Mouse (Mus musculus) heart, postnatal 0 days (tissue): ENCODE measurements around the gene Npas3. TPM values are rescaled to one million over a fixed set of nuclear protein-coding genes. Genes with fewer than 3 reads are reported as not detected.

Source experiments
- ATAC-seq: fragments of 200-750 bp; cut with Nextera tagmentation; 2 replicates; pipeline ENCODE4 v1.8.0; 2017; ENCODE audit warnings: low read depth, moderate number of reproducible peaks, moderate library complexity; ENCODE audit not compliant: insufficient read depth
- DNase-seq: peaks from one replicate; pipeline ENCODE4 v3.0.0-alpha.2; 2016; ENCODE audit warnings: low spot score
- H3K27ac ChIP-seq: fragments of 300-500 bp; sonication (generic); 2 replicates; pipeline ENCODE4 v1.5.1; 2014; ENCODE audit warnings: low read depth, mild to moderate bottlenecking
- H3K27me3 ChIP-seq: fragments of 300-500 bp; sonication (generic); 2 replicates; pipeline ENCODE4 v1.6.1; 2014; ENCODE audit warnings: low read length, mixed read lengths; ENCODE audit not compliant: control insufficient read depth, insufficient read depth
- H3K36me3 ChIP-seq: fragments of 300-500 bp; sonication (generic); replicated peaks from 2 replicates; pipeline ENCODE4 v1.6.1; 2014; ENCODE audit warnings: low read length, mixed read lengths; ENCODE audit not compliant: control insufficient read depth, insufficient read depth
- H3K4me1 ChIP-seq: fragments of 300-500 bp; sonication (generic); 2 replicates; pipeline ENCODE4 v1.6.1; 2014; ENCODE audit warnings: antibody characterized with exemption; ENCODE audit not compliant: control insufficient read depth, insufficient read depth
- H3K4me2 ChIP-seq: fragments of 300-500 bp; sonication (generic); 2 replicates; pipeline ENCODE4 v1.6.1; 2014; ENCODE audit warnings: low read depth, mild to moderate bottlenecking, low read length, moderate library complexity
- H3K4me3 ChIP-seq: fragments of 300-500 bp; sonication (generic); 2 replicates; pipeline ENCODE4 v1.5.1; 2014; ENCODE audit warnings: low read depth, low read length
- H3K9ac ChIP-seq: fragments of 300-500 bp; sonication (generic); replicated peaks from 2 replicates; pipeline ENCODE4 v1.6.1; 2014; ENCODE audit warnings: low read depth, low read length, mixed read lengths
- H3K9me3 ChIP-seq: fragments of 300-500 bp; sonication (generic); replicated peaks from 2 replicates; pipeline ENCODE4 v1.6.1; 2016; ENCODE audit warnings: low read length; ENCODE audit not compliant: control insufficient read depth
- CTCF ChIP-seq: IDR thresholded peaks from 2 replicates; pipeline ENCODE4 v1.5.1; 2016; ENCODE audit warnings: antibody characterized with exemption, control low read depth, low read depth
- EP300 ChIP-seq: IDR thresholded peaks from 2 replicates; pipeline ENCODE4 v1.6.1; 2016; ENCODE audit warnings: antibody characterized with exemption, low read depth
- WGBS: fragments of 180-500 bp; shearing (Covaris S2); extraction: QIAGEN DNeasy Blood & Tissue Kit; methylation state at CpG from one replicate; pipeline ENCODE4 v1.1.7; 2014; 5-methylcytosine and 5-hydroxymethylcytosine counted together
- polyA plus RNA-seq: library from polyadenylated mRNA; unstranded; fragments of >200 nt; fragmentation: Nextera tagmentation; extraction: Ambion mirVana; gene quantifications from 2 replicates; pipeline ENCODE4 v1.2.1, GENCODE M21; 2015
- total RNA-seq: library from RNA; depleted of rRNA; stranded (reverse); fragments of >200 nt; gene quantifications from 2 replicates; pipeline ENCODE4 v1.2.3, GENCODE M21; 2014; ENCODE audit warnings: low replicate concordance

The Npas3 gene
- total and polyA plus RNA-seq, 2 experiments from 2014 or later, result 0.50 to 0.61 TPM

- Histone ChIP-seq H3K4me1 (no peaks in the 10 kb centered on the region), H3K4me3 (no peak overlapping the region), H3K9me3 (no peaks in the 10 kb centered on the region), H3K27ac (no peak overlapping the region), H3K27me3 (no peaks in the 10 kb centered on the region), H3K9ac (no peak overlapping the region), H3K36me3 (no peaks in the 10 kb centered on the region), H3K4me2 (no peak overlapping the region)
- ATAC-seq, result no peak
- WGBS, result 85% methylated on average over 2 of the region's 2 CpGs
- no peak for TF ChIP-seq EP300
- TF ChIP-seq CTCF, result no peak
- no peak for DNase-seq
Observed at GRCm38 (mm10) chr12:53410647-53411046, 162.2 kb downstream of the Npas3 start.

- no peaks in the 10 kb centered on the region for H3K27me3 ChIP-seq
- TF ChIP-seq EP300, result no peak
- no peak for TF ChIP-seq CTCF
- no peaks in the 10 kb centered on the region for H3K4me1 ChIP-seq
- no peaks in the 10 kb centered on the region for H3K9me3 ChIP-seq
- H3K4me2 ChIP-seq, result no peak overlapping the region
- no peak overlapping the region for H3K27ac ChIP-seq
- no peak overlapping the region for H3K4me3 ChIP-seq
- H3K36me3 ChIP-seq, result no peaks in the 10 kb centered on the region
- 51% methylated on average over 4 of the region's 4 CpGs for WGBS
- DNase-seq (no peak), ATAC-seq (no peak)
- no peak overlapping the region for H3K9ac ChIP-seq
Observed at GRCm38 (mm10) chr12:53416096-53416495, 167.6 kb downstream of the Npas3 start.

GRCm38 (mm10) chr12:53421701-53422100 is 173.2 kb downstream of the Npas3 start:
- Histone ChIP-seq H3K36me3 (no peaks in the 10 kb centered on the region), H3K9ac (no peak overlapping the region), H3K4me3 (no peak overlapping the region), H3K4me1 (no peaks in the 10 kb centered on the region), H3K27ac (no peak overlapping the region), H3K27me3 (no peaks in the 10 kb centered on the region), H3K4me2 (no peak overlapping the region), H3K9me3 (no peaks in the 10 kb centered on the region)
- TF ChIP-seq CTCF, result no peak
- no peak for TF ChIP-seq EP300
- 37% methylated on average over 4 of the region's 4 CpGs for WGBS
- peak; percentile 16 for DNase-seq
- no peak for ATAC-seq

GRCm38 (mm10) chr12:53423631-53424030 is 175.2 kb downstream of the Npas3 start:
- 49% methylated on average over 2 of the region's 2 CpGs for WGBS
- Histone ChIP-seq H3K4me1 (no peaks in the 10 kb centered on the region), H3K9me3 (no peaks in the 10 kb centered on the region), H3K36me3 (no peaks in the 10 kb centered on the region), H3K4me2 (no peak overlapping the region), H3K4me3 (no peak overlapping the region), H3K27ac (no peak overlapping the region), H3K27me3 (no peaks in the 10 kb centered on the region), H3K9ac (no peak overlapping the region)
- ATAC-seq (no peak), DNase-seq (no peak)
- no peak for TF ChIP-seq EP300
- no peak for TF ChIP-seq CTCF

DNA sequence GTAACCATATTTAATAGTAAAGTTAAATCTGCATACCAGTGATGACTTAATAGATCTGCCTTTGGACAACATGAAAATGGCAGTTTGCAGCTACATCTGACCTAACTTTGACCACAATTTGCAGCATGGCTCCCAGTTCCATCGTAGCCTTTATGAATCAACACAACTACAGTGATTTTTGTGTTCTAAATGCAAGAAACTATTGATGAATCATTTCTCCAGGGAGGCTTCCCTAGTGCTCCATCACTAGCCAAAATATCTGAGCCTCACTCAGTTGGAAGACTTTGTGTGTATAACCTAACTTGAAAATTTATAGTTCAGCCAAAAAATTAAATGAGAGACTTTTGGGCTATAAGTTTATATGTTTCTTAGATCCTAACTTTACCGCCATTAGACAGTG is 177.5 kb downstream of the Npas3 start:
- TF ChIP-seq CTCF (no peak), EP300 (no peak)
- no peak overlapping the region for H3K9ac ChIP-seq
- H3K4me1 ChIP-seq, result no peaks in the 10 kb centered on the region
- no peaks in the 10 kb centered on the region for H3K27me3 ChIP-seq
- DNase-seq, result no peak
- no peak overlapping the region for H3K4me2 ChIP-seq
- WGBS, result 71% methylated on average over 2 of the region's 2 CpGs
- H3K9me3 ChIP-seq, result no peaks in the 10 kb centered on the region
- H3K27ac ChIP-seq, result no peak overlapping the region
- H3K36me3 ChIP-seq, result no peaks in the 10 kb centered on the region
- no peak for ATAC-seq
- H3K4me3 ChIP-seq, result no peak overlapping the region

- H3K4me3 ChIP-seq, result no peak overlapping the region
- DNase-seq, result no peak
Observed at GRCm38 (mm10) chr12:53427153-53427552, 178.7 kb downstream of the Npas3 start.

More at GRCm38 (mm10) chr12:53427153-53427552, 178.7 kb downstream of the Npas3 start:
- Histone ChIP-seq H3K36me3 (no peaks in the 10 kb centered on the region), H3K9ac (no peak overlapping the region), H3K4me1 (no peaks in the 10 kb centered on the region), H3K27ac (no peak overlapping the region), H3K4me2 (no peak overlapping the region), H3K27me3 (no peaks in the 10 kb centered on the region), H3K9me3 (no peaks in the 10 kb centered on the region)
- TF ChIP-seq EP300, result no peak
- TF ChIP-seq CTCF, result no peak
- 78% methylated on average over 10 of the region's 10 CpGs for WGBS
- no peak for ATAC-seq
